Mouse (Mus musculus): ENCODE data around the gene Rgl1.

GRCm38 (mm10) chr1:152804907-152805306, 38.8 kb upstream of the Rgl1 start:
- TF ChIP-seq CTCF (conservative IDR thresholded peaks at IDR 0.05; ENCODE audit: insufficient read depth, insufficient read length, low read depth, low read length), result no peak
- TF ChIP-seq POLR2A (IDR thresholded peaks at IDR 0.05; ENCODE audit: low read depth, low read length), result no peak
